Mouse (Mus musculus): ENCODE data around the gene Jam2.

The Jam2 gene

GRCm38 (mm10) chr16:84838576-84838975, 64.7 kb downstream of the Jam2 start:
- DNase-seq (ENCODE audit: extremely low spot score) = no peak

- no peak for DNase-seq (ENCODE audit: extremely low spot score)
Observed at GRCm38 (mm10) chr16:84853492-84853891, 79.6 kb downstream of the Jam2 start.

- DNase-seq (ENCODE audit: extremely low spot score) = no peak
Observed at GRCm38 (mm10) chr16:84864656-84865055, 90.7 kb downstream of the Jam2 start.

- DNase-seq (ENCODE audit: extremely low spot score) = no peak
Observed at GRCm38 (mm10) chr16:84873805-84874204, 99.9 kb downstream of the Jam2 start.

GRCm38 (mm10) chr16:84875012-84875717, 101.2 kb downstream of the Jam2 start:
- DNase-seq (ENCODE audit: extremely low spot score) = no peak

Measured in embryo, embryonic 9.5 days (tissue).